Mouse (Mus musculus): ENCODE data around the gene Wnt8b.

- TF ChIP-seq EP300 (IDR thresholded peaks at IDR 0.05; ENCODE audit: low read depth), result no peak
- no peak for TF ChIP-seq CTCF (IDR thresholded peaks at IDR 0.05; ENCODE audit: low read depth)
Measured at GRCm38 (mm10) chr19:44457359-44458055, 35.8 kb upstream of the Wnt8b start.

All from liver, embryonic 14.5 days (tissue).